Mouse (Mus musculus) right cerebral cortex, adult 2 months (tissue): Measurements from ENCODE around the gene Cabcoco1.

Source experiments
- DNase-seq, 2 experiments: peaks; one replicate each; pipeline ENCODE4 v3.0.0; 2021 to 2022; ENCODE audit warnings: low spot score in 2 of 2

Cabcoco1 gene

DNA sequence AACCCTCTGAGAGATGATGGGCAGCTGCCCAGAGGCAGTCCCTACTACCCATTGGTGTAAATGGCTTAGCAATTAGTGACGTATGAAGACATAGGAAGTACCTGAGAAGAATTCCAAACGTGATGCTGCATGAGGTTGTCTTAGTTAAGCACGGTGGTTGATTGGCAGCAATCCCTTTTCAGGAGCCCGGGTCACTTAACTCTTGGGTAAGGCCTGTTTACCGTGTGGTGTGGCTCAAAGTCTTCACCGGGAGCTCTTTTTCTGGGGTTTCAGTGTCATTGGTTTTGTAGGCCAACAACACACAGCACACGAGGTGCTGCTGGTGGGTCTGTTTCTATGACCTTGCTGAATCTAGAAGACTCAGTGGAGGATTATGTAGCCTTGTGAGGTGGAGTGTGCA is 105.9 kb downstream of the Cabcoco1 start:
- DNase-seq: no peak

GRCm38 (mm10) chr10:68435001-68435560 is 106.6 kb downstream of the Cabcoco1 start:
- no peak for DNase-seq

GRCm38 (mm10) chr10:68434045-68434639 is 107.6 kb downstream of the Cabcoco1 start:
- DNase-seq: no peak

DNA sequence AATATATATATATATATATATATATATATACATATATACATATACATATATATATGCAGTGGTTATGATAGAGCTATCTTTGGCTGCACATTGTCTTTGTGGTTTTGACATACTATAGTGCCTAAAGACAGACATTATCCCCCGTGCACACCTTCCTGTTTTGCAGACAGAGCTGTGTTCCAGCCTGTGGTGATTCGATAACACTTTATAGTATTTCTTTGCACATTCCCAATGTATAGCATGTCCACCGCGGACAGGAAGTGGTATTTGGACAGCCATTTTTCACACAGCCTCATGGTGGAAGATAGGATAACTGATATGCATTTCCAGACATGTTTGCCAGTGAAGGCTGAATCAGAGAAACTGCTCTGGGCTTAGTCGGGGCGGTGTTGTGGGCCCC is 110.3 kb downstream of the Cabcoco1 start:
- no peak for DNase-seq

- DNase-seq: no peak
Observed at GRCm38 (mm10) chr10:68430929-68431328, 110.8 kb downstream of the Cabcoco1 start.

DNA sequence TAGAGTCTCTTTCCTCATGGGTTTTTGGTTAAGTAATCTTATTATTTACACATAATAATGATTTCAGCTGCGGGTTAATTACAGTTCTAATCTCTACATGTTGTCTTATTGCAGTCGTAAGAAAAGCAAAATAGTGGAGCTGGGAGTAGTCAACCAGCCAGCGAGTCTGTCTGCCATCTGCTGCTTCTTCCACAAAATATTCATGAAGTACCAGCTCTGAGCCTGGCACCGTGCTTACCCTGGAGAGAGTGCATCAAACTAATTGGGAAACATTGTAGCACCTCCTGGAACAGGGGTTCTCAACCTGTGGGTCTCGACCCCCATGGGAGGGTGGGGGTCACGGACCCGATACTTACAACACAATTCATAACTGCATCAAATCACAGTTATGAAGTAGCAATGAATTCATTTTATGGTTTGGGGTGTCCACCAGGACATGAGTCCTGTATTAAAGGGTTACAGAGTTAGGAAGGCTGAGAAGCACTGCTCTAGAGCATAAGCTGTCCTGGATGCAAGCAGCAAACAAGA is 121.2 kb downstream of the Cabcoco1 start:
- peak; percentile 15 to 23 for DNase-seq

- no peak for DNase-seq
Observed at GRCm38 (mm10) chr10:68419893-68420292, 121.8 kb downstream of the Cabcoco1 start.

DNA sequence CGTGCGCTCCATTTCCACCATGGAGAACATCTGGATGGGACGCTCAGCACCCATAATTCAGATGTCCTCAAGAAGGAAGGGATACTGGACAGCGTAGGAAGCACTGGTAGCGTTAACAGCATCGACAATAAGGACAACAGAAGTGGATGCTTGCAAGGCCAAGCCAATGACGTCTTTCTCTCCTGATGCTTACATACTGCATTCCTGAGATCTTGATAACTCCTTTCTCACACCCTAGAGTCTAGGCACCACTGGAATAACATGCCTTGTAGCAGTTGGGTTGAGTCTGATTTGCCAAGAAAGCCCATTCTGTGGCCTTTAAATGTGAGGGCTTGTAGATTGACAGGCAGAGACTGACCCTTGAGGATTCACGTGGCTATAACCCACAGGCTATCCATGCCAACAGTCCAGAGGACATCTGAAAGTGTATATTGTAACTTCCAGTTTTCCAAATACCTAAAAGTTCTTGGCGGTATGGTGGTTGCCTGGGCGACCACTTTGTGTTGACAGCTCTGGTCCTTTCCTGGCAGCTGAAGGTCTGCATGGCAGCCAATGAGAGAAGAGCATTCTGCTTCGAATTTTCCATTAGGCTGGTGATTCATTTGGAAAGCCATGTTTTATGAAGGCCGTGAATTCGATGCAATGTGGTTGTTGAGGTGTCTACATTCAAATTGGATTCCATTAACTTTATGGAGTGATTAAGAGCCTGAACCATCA is 124.5 kb downstream of the Cabcoco1 start:
- no peak for DNase-seq

DNA sequence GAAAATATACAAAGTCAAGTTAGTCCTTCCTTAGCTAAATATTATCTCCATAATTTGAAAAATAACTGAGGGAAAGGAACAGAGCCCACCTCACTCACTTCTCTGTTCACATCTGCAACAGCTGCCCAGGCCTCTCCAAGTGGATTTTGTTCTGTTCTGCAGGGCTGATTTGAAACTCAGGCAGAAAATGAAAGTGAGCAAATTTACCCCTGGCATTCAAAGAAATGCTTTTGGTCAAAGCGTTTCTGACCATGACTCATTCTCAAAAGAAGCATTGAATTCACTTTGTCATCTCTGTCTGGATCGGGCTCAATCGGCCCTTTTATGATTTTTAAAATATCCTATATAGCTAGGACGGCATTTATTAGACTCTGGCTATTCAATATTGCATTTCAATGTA is 135.8 kb downstream of the Cabcoco1 start:
- DNase-seq: no peak

- no peak for DNase-seq
Observed at GRCm38 (mm10) chr10:68396786-68397185, 144.9 kb downstream of the Cabcoco1 start.

- no peak for DNase-seq
Observed at GRCm38 (mm10) chr10:68396083-68396482, 145.6 kb downstream of the Cabcoco1 start.

GRCm38 (mm10) chr10:68391640-68392039 is 150.1 kb downstream of the Cabcoco1 start:
- no peak for DNase-seq

DNA sequence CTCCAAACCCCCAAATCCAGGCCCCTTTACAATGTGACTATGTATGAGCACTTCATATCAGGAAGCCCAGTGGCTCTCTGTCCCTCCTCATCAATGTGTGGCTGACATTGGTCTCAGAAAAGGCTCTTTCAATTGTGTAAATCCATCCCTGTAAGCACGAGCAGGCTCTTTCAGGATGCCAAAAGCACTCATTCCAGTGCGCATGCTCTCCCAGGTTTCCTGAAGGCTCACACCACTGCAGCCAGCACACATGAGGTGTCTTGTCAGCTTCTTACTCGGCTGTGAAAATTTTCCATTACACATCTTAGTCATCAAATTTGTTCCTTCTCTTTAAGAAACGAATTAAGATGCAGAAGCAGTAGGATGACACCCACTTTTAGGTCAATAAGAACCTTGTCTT is 152.9 kb downstream of the Cabcoco1 start:
- peak; percentile 47 to 58 for DNase-seq

GRCm38 (mm10) chr10:68388138-68388537 is 153.6 kb downstream of the Cabcoco1 start:
- DNase-seq: no peak
